Mouse (Mus musculus) stomach, postnatal 0 days (tissue): ENCODE data around the gene Ankle2. TPM values are rescaled to one million over a fixed set of nuclear protein-coding genes. Genes with fewer than 3 reads are reported as not detected.

Source experiments
- ATAC-seq: fragments of 200-750 bp; cut with Nextera tagmentation; 2 replicates; pipeline ENCODE4 v1.8.0; 2017; ENCODE audit not compliant: low FRiP score, low TSS enrichment
- DNase-seq: peaks from one replicate; pipeline ENCODE4 v3.0.0-alpha.2; 2016; ENCODE audit warnings: low spot score
- H3K27ac ChIP-seq: fragments of 300-500 bp; sonication (generic); replicated peaks from 2 replicates; pipeline ENCODE4 v1.5.1; 2014; ENCODE audit warnings: mild to moderate bottlenecking, control low read depth
- H3K27me3 ChIP-seq: fragments of 300-500 bp; sonication (generic); 2 replicates; pipeline ENCODE4 v1.6.1; 2014; ENCODE audit warnings: low read length; ENCODE audit not compliant: control insufficient read depth, insufficient read depth
- H3K36me3 ChIP-seq: fragments of 300-500 bp; sonication (generic); 2 replicates; pipeline ENCODE4 v1.6.1; 2014; ENCODE audit warnings: low read length, mixed read lengths; ENCODE audit not compliant: control insufficient read depth, insufficient read depth
- H3K4me1 ChIP-seq: fragments of 300-500 bp; sonication (generic); replicated peaks from 2 replicates; pipeline ENCODE4 v1.6.1; 2014; ENCODE audit warnings: antibody characterized with exemption; ENCODE audit not compliant: control insufficient read depth, insufficient read depth
- H3K4me2 ChIP-seq: fragments of 300-500 bp; sonication (generic); replicated peaks from 2 replicates; pipeline ENCODE4 v1.6.1; 2014; ENCODE audit warnings: low read depth, mild to moderate bottlenecking, control low read depth, moderate library complexity
- H3K4me3 ChIP-seq: fragments of 300-500 bp; sonication (generic); 2 replicates; pipeline ENCODE4 v1.5.1; 2014; ENCODE audit warnings: low read depth, low read length, control low read depth
- H3K9ac ChIP-seq: fragments of 300-500 bp; sonication (generic); 2 replicates; pipeline ENCODE4 v1.6.1; 2014; ENCODE audit warnings: mild to moderate bottlenecking, low read length, control low read depth, mixed read lengths
- H3K9me3 ChIP-seq: fragments of 300-500 bp; sonication (generic); 2 replicates; pipeline ENCODE4 v1.6.1; 2016; ENCODE audit warnings: low read length; ENCODE audit not compliant: control insufficient read depth
- CTCF ChIP-seq: IDR thresholded peaks from 2 replicates; pipeline ENCODE4 v1.5.1; 2016; ENCODE audit warnings: antibody characterized with exemption, low read depth, mild to moderate bottlenecking, moderate library complexity
- EP300 ChIP-seq: optimal IDR thresholded peaks from 2 replicates; pipeline ENCODE3; 2016; ENCODE audit warnings: antibody characterized with exemption
- WGBS: fragments of 180-500 bp; shearing (Covaris S2); extraction: QIAGEN DNeasy Blood & Tissue Kit; methylation state at CpG from one replicate; pipeline ENCODE4 v1.1.7; 2014; 5-methylcytosine and 5-hydroxymethylcytosine counted together
- polyA plus RNA-seq: library from polyadenylated mRNA; unstranded; fragments of >200 nt; fragmentation: Nextera tagmentation; extraction: Ambion mirVana; gene quantifications from 2 replicates; pipeline ENCODE4 v1.2.1, GENCODE M21; 2015

Ankle2 gene
- polyA plus RNA-seq = 11.2 and 11.7 TPM in 2 replicates

GRCm38 (mm10) chr5:110230780-110231461, at the start of gene Ankle2:
Gene Ankle2 (plus strand): TSS chr5:110231004.
- TF ChIP-seq EP300 = peak; percentile 59
- TF ChIP-seq CTCF = no peak; the same call in 1 of the 2 replicates
- H3K27me3 ChIP-seq = no peaks in the 10 kb centered on the region
- H3K4me3 ChIP-seq = peak within 1 kb of the TSS; percentile 94
- ATAC-seq = peak; percentile 98
- 0 out of 2 replicates have a peak, but pooled peaks cover 2% of the 10 kb centered on the region for H3K36me3 ChIP-seq
- H3K4me2 ChIP-seq = peak within 1 kb of the TSS; percentile 67
- WGBS = under 1% methylated on average over 73 of the region's 81 CpGs
- H3K9ac ChIP-seq = peak within 1 kb of the TSS; percentile 95
- no peaks in the 10 kb centered on the region for H3K9me3 ChIP-seq
- peak within 1 kb of the TSS; percentile 97 for H3K27ac ChIP-seq
- 0 out of 2 replicates have a peak, but pooled peaks cover 2% of the 10 kb centered on the region for H3K4me1 ChIP-seq
- peak; percentile 96 for DNase-seq

GRCm38 (mm10) chr5:110181716-110182115, 49.1 kb upstream of the Ankle2 start:
- Histone ChIP-seq H3K36me3 (peaks cover 16% of the 10 kb centered on the region), H3K4me1 (0 out of 2 replicates have a peak, but pooled peaks cover 4% of the 10 kb centered on the region), H3K9ac (no peak overlapping the region), H3K27ac (no peak overlapping the region), H3K4me2 (no peak overlapping the region), H3K9me3 (no peaks in the 10 kb centered on the region), H3K4me3 (no peak overlapping the region), H3K27me3 (no peaks in the 10 kb centered on the region)
- DNase-seq (no peak), ATAC-seq (no peak)
- 79% methylated on average over 5 of the region's 5 CpGs for WGBS
- TF ChIP-seq CTCF (no peak), EP300 (no peak)

- Histone ChIP-seq H3K27ac (no peak overlapping the region), H3K9ac (no peak overlapping the region), H3K4me3 (no peak overlapping the region), H3K4me1 (no peaks in the 10 kb centered on the region), H3K27me3 (no peaks in the 10 kb centered on the region), H3K4me2 (no peak overlapping the region), H3K9me3 (no peaks in the 10 kb centered on the region), H3K36me3 (peaks cover 33% of the 10 kb centered on the region)
- no peak for ATAC-seq
- DNase-seq = no peak
- WGBS = 85% methylated on average over 10 of the region's 10 CpGs
- TF ChIP-seq CTCF (peak; percentile 61), EP300 (no peak)
These were observed 27.5 kb upstream of the Ankle2 start for GRCm38 (mm10) chr5:110203164-110203895.

GRCm38 (mm10) chr5:110204777-110205176, 26.0 kb upstream of the Ankle2 start:
- DNase-seq (no peak), ATAC-seq (no peak)

GRCm38 (mm10) chr5:110211312-110211711, 19.5 kb upstream of the Ankle2 start:
- TF ChIP-seq CTCF (no peak), EP300 (no peak)
- Histone ChIP-seq H3K4me2 (no peak overlapping the region), H3K27ac (no peak overlapping the region), H3K36me3 (peaks cover 44% of the 10 kb centered on the region), H3K4me1 (no peaks in the 10 kb centered on the region), H3K4me3 (no peak overlapping the region), H3K9ac (no peak overlapping the region), H3K9me3 (no peaks in the 10 kb centered on the region), H3K27me3 (no peaks in the 10 kb centered on the region)
- 85% methylated on average over 2 of the region's 2 CpGs for WGBS
- DNase-seq (no peak), ATAC-seq (no peak)

More at GRCm38 (mm10) chr5:110204777-110205176, 26.0 kb upstream of the Ankle2 start:
- Histone ChIP-seq H3K4me3 (no peak overlapping the region), H3K36me3 (peaks cover 43% of the 10 kb centered on the region), H3K27ac (no peak overlapping the region), H3K9me3 (no peaks in the 10 kb centered on the region), H3K9ac (no peak overlapping the region), H3K27me3 (no peaks in the 10 kb centered on the region), H3K4me2 (no peak overlapping the region), H3K4me1 (no peaks in the 10 kb centered on the region)
- TF ChIP-seq CTCF (peak; percentile 61), EP300 (no peak)
- 85% methylated on average over 6 of the region's 6 CpGs for WGBS
